Mouse (Mus musculus): ENCODE data around the gene Olfr1201. TPM values are rescaled to one million over a fixed set of nuclear protein-coding genes. Genes with fewer than 3 reads are reported as not detected.

Olfr1201 gene
- total and polyA plus RNA-seq, 3 experiments = not detected

DNA sequence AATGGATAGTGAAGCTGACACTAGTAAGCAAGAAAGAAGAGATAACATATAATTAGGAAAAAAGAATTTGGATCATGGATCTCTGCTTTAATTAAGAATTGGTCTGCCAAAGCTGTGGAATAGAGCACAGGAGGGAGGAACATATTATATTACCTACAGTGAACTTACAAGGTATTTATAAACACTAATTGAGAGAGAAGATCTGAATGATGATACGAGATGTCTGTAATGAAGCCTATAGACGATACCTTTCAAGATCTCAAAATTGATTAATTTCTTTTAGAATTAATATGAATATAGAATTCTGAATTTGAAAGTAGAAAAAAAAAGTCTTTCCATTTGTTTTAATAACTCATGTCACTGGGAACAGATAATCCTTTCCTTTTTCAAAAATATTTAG lies 32.5 kb upstream of the Olfr1201 start, which contains the start of gene Olfr1199:
Olfr1199 (minus strand) TSS at position 101 of the 400 bp plus-strand sequence.
- TF ChIP-seq CTCF (IDR thresholded peaks at IDR 0.05 in 2 of 3, conservative IDR thresholded peaks at IDR 0.05 in 1 of 3; ENCODE audit: control insufficient read depth in 1 of 3, insufficient read depth in 1 of 3, low read depth in 2 of 3, low read length in 3 of 3, poor library complexity in 1 of 3, severe bottlenecking in 1 of 3) = no peak
- no peak for TF ChIP-seq JUND (IDR thresholded peaks at IDR 0.05; ENCODE audit: low read depth, low read length)
- TF ChIP-seq USF2 (IDR thresholded peaks at IDR 0.05; ENCODE audit: borderline replicate concordance in 1 of 2, insufficient read depth in 1 of 2, low read depth in 1 of 2, low read length in 2 of 2) = no peak
- no peak for TF ChIP-seq CHD2 (IDR thresholded peaks at IDR 0.05; ENCODE audit: low read length)
- no peak for TF ChIP-seq POLR2A (IDR thresholded peaks at IDR 0.05; ENCODE audit: control insufficient read depth in 1 of 2, insufficient read depth in 1 of 2, low read depth in 1 of 2, low read length in 2 of 2, poor library complexity in 1 of 2)
- TF ChIP-seq NRF1 (IDR thresholded peaks at IDR 0.05; ENCODE audit: insufficient read depth, low read depth, low read length, poor library complexity, severe bottlenecking) = no peak
- TF ChIP-seq GATA1 (IDR thresholded peaks at IDR 0.05; ENCODE audit: low read depth, low read length) = no peak
- no peak for TF ChIP-seq MEF2A (IDR thresholded peaks at IDR 0.05; ENCODE audit: extremely low read depth, insufficient replicate concordance, low read depth, low read length, poor library complexity, severe bottlenecking)
- TF ChIP-seq UBTF (IDR thresholded peaks at IDR 0.05; ENCODE audit: borderline replicate concordance, insufficient read depth, low read depth, low read length) = no peak
- no peak for TF ChIP-seq CHD1 (IDR thresholded peaks at IDR 0.05; ENCODE audit: low read depth, low read length)
- no peak for TF ChIP-seq ZKSCAN1 (IDR thresholded peaks at IDR 0.05; ENCODE audit: low read depth, low read length)
- no peak for TF ChIP-seq ETS1 (IDR thresholded peaks at IDR 0.05; ENCODE audit: low read depth, low read length)
- TF ChIP-seq GABPA (IDR thresholded peaks at IDR 0.05; ENCODE audit: low read depth, low read length) = no peak
- TF ChIP-seq ELF1 (IDR thresholded peaks at IDR 0.05; ENCODE audit: low read depth, low read length) = no peak
- TF ChIP-seq RCOR1 (IDR thresholded peaks at IDR 0.05; ENCODE audit: low read depth, low read length) = no peak
- TF ChIP-seq TCF12 (IDR thresholded peaks at IDR 0.05; ENCODE audit: low read depth, low read length) = no peak
- H3K36me3 ChIP-seq (ENCODE audit: control insufficient read depth in 1 of 2, insufficient read depth in 2 of 2, low read length in 2 of 2) = no peaks in the 10 kb centered on the region
- H3K27ac ChIP-seq (ENCODE audit: control insufficient read depth, low read depth, low read length) = no peak within 1 kb of the TSS
- H3K9ac ChIP-seq (ENCODE audit: control insufficient read depth, low read depth, low read length, poor library complexity, severe bottlenecking) = no peak within 1 kb of the TSS
- no peaks in the 10 kb centered on the region for H3K79me2 ChIP-seq (ENCODE audit: control insufficient read depth, insufficient read depth, low read length, poor library complexity)
- no peaks in the 10 kb centered on the region for H3K9me3 ChIP-seq (replicated peaks; ENCODE audit: insufficient read depth, low read length)
- no peaks in the 10 kb centered on the region for H3K27me3 ChIP-seq (ENCODE audit: control insufficient read depth in 1 of 2, insufficient read depth in 2 of 2, low read length in 2 of 2)
- no peak for DNase-seq (ENCODE audit: low read depth, low spot score)
- no peaks in the 10 kb centered on the region for H3K4me1 ChIP-seq (ENCODE audit: control insufficient read depth in 1 of 2, insufficient read depth in 2 of 2, low read length in 2 of 2)
- H3K4me3 ChIP-seq (ENCODE audit: control insufficient read depth in 1 of 2, insufficient read depth in 1 of 2, low read depth in 2 of 2, low read length in 2 of 2) = no peak within 1 kb of the TSS

DNA sequence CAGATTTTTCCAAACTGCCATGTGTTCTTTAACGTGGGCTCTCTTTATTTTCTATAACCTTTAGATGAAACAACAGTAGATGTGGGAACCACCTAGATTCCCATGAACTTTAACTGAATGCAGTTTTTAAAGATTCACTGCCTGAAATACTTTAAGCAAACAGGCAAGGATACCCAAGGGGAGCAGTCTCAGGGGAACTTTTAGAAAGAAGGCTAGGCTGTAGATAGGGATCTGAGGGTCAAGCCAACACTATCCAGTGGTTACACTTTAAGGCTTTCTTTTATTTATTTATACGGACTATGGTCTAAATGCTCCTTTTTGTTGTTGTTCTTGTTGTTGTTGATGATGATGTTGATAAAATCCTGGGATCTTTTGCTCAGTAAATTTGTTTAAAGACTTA lies 22.4 kb upstream of the Olfr1201 start, which contains the start of gene Olfr1200:
Olfr1200 (minus strand) TSS at position 101 of the 400 bp plus-strand sequence.
- Histone ChIP-seq H3K36me3 (ENCODE audit: control insufficient read depth in 1 of 2, insufficient read depth in 2 of 2, low read length in 2 of 2) (no peaks in the 10 kb centered on the region), H3K79me2 (ENCODE audit: control insufficient read depth, insufficient read depth, low read length, poor library complexity) (no peaks in the 10 kb centered on the region), H3K9me3 (replicated peaks; ENCODE audit: insufficient read depth, low read length) (no peaks in the 10 kb centered on the region), H3K4me1 (ENCODE audit: control insufficient read depth in 1 of 2, insufficient read depth in 2 of 2, low read length in 2 of 2) (no peaks in the 10 kb centered on the region), H3K4me3 (ENCODE audit: control insufficient read depth in 1 of 2, insufficient read depth in 1 of 2, low read depth in 2 of 2, low read length in 2 of 2) (no peak within 1 kb of the TSS), H3K27ac (ENCODE audit: control insufficient read depth, low read depth, low read length) (no peak within 1 kb of the TSS), H3K27me3 (ENCODE audit: control insufficient read depth in 1 of 2, insufficient read depth in 2 of 2, low read length in 2 of 2) (no peaks in the 10 kb centered on the region), H3K9ac (ENCODE audit: control insufficient read depth, low read depth, low read length, poor library complexity, severe bottlenecking) (no peak within 1 kb of the TSS)
- TF ChIP-seq POLR2A (IDR thresholded peaks at IDR 0.05; ENCODE audit: control insufficient read depth in 1 of 2, insufficient read depth in 1 of 2, low read depth in 1 of 2, low read length in 2 of 2, poor library complexity in 1 of 2) = no peak
- no peak for TF ChIP-seq JUND (IDR thresholded peaks at IDR 0.05; ENCODE audit: low read depth, low read length)
- no peak for TF ChIP-seq MEF2A (IDR thresholded peaks at IDR 0.05; ENCODE audit: extremely low read depth, insufficient replicate concordance, low read depth, low read length, poor library complexity, severe bottlenecking)
- DNase-seq (ENCODE audit: low read depth, low spot score) = no peak

Measured in MEL (cell line).